Mouse (Mus musculus): ENCODE data around the gene Tradd. TPM values are rescaled to one million over a fixed set of nuclear protein-coding genes. Genes with fewer than 3 reads are reported as not detected.
A peak's percentile ranks its signal among the peaks of the same experiment; 100 is the strongest.

Tradd gene
- polyA plus RNA-seq, 1 experiment: 2.4 TPM

DNA sequence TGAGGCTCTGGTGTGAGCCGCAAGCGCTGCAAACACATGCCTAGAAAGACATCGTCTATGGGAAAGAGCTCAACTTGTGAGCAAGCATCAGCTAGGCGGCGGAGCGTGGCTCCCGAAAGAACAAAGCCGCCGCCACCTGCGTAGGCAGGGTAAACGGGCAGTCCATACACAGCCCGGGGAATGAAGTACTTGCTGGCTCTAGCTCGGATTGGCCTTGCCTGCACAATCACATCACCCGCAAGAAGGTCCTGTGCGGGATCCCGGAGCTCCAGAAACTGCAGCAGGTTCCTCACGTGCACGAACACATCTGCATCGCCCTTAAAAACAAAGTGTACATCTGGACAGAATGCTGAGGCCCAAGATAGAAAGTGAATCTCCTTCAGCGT lies 10.7 kb downstream of the Tradd start:
- Histone ChIP-seq H3K4me3 (ENCODE audit: control insufficient read depth, low read depth, low read length) (peak overlapping the region; percentile 79), H3K36me3 (ENCODE audit: control insufficient read depth, insufficient read depth, low read length) (peaks cover 3% of the 10 kb centered on the region; the same call in 1 of the 2 replicates), H3K4me1 (ENCODE audit: control insufficient read depth, insufficient read depth, low read length) (peaks cover 24% of the 10 kb centered on the region), H3K27me3 (ENCODE audit: control insufficient read depth, insufficient read depth, low read length) (no peaks in the 10 kb centered on the region), H3K27ac (ENCODE audit: control insufficient read depth, insufficient read depth, low read depth, low read length) (0 out of 2 replicates have a peak overlapping the region, but pooled peaks have one; percentile 25)
- TF ChIP-seq CTCF (IDR thresholded peaks at IDR 0.05; ENCODE audit: control insufficient read depth, insufficient read depth, insufficient replicate concordance, low read depth, low read length) (no peak), POLR2A (IDR thresholded peaks at IDR 0.05; ENCODE audit: control insufficient read depth, low read depth, low read length) (no peak)

DNA sequence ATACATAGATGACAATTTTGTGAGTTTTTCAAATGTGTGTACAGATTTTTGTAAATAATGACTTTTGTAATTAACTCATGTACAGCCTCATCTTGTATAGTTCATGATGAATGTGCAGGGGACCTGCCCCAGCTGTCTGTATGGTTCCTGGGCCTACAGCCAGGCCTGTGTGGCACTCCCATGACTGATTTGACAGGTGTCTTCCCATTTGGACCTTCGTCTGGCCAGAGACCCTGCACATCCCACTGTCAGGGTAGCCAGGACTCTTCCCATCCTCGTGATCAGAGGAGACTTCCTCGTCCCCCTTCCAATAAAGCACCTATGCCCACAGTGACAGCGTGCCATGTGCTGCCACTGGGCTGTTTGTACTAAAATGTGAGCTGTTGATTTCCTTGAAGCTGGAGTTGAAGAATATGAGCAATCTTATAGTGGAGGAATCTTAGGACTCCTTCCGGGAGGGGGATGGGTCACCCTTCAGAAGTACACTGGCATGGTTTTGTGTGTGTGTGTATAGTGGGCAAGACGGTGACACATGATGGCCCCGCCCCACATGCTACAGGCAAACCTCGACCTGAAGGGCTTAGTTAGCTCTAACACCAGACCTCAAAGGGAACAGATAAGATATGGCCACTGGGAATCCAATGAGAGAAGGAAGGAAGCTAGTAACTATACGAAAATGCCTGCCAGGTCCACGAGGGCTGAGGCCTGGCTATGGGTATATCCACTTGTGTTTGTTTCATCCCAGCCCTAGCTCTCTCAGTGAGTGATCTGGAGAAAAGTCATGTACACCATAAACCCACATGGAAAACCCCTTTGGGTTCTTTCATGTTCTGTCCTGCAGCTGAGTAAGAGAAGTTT lies 11.5 kb downstream of the Tradd start:
- H3K4me1 ChIP-seq (ENCODE audit: control insufficient read depth, insufficient read depth, low read length): peaks cover 22% of the 10 kb centered on the region
- no peak overlapping the region for H3K4me3 ChIP-seq (ENCODE audit: control insufficient read depth, low read depth, low read length)
- H3K27ac ChIP-seq (ENCODE audit: control insufficient read depth, insufficient read depth, low read depth, low read length): no peak overlapping the region
- H3K36me3 ChIP-seq (ENCODE audit: control insufficient read depth, insufficient read depth, low read length): peaks cover 3% of the 10 kb centered on the region; the same call in 1 of the 2 replicates
- H3K27me3 ChIP-seq (ENCODE audit: control insufficient read depth, insufficient read depth, low read length): no peaks in the 10 kb centered on the region
- TF ChIP-seq CTCF (IDR thresholded peaks at IDR 0.05; ENCODE audit: control insufficient read depth, insufficient read depth, insufficient replicate concordance, low read depth, low read length) (no peak), POLR2A (IDR thresholded peaks at IDR 0.05; ENCODE audit: control insufficient read depth, low read depth, low read length) (no peak)

DNA sequence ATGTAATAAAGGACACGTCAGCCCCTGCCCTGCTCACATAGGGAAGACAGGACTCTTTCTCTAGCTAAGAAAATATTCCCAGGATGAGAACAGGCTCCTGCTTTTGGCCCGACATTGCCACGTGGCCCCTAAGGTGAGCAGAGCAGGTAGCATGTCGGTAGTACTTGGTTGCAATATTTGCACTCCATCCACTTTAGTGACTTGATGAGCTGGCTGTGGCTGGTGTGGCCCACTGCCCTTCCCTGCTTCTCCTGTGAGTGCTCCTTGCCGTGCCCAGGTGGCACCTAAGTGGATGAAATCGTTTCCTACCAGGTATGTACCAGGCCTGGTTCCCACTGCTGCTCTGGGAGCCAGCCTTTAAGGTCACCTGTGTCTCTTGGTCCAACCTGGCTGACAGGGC lies 12.5 kb downstream of the Tradd start:
- Histone ChIP-seq H3K27ac (ENCODE audit: control insufficient read depth, insufficient read depth, low read depth, low read length) (no peak overlapping the region), H3K27me3 (ENCODE audit: control insufficient read depth, insufficient read depth, low read length) (no peaks in the 10 kb centered on the region), H3K4me3 (ENCODE audit: control insufficient read depth, low read depth, low read length) (no peak overlapping the region), H3K36me3 (ENCODE audit: control insufficient read depth, insufficient read depth, low read length) (peaks cover 3% of the 10 kb centered on the region; the same call in 1 of the 2 replicates), H3K4me1 (ENCODE audit: control insufficient read depth, insufficient read depth, low read length) (peaks cover 22% of the 10 kb centered on the region)
- TF ChIP-seq POLR2A (IDR thresholded peaks at IDR 0.05; ENCODE audit: control insufficient read depth, low read depth, low read length) (no peak), CTCF (IDR thresholded peaks at IDR 0.05; ENCODE audit: control insufficient read depth, insufficient read depth, insufficient replicate concordance, low read depth, low read length) (no peak)

DNA sequence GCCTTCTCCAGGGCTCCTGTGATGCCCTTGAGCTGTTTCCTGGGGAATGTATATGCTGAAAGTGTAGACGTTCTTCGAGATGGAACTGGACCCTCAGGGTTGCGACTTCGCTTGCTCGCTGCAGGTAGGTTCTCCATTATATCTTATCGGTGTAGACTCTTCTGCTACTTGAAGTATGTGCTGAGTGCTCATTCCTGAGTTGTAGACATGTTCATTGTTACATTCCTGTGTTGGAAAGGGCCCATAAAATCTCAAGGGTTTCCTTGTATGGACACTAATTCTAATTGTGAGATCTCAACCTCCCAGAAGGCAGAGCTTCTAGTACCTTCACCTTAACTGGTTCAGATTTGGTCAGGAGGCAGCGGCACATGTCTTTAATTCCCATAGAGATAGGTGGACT lies 23.4 kb downstream of the Tradd start:
- Histone ChIP-seq H3K27me3 (ENCODE audit: control insufficient read depth, insufficient read depth, low read length) (no peaks in the 10 kb centered on the region), H3K36me3 (ENCODE audit: control insufficient read depth, insufficient read depth, low read length) (peaks cover 1% of the 10 kb centered on the region; the same call in 1 of the 2 replicates), H3K4me1 (ENCODE audit: control insufficient read depth, insufficient read depth, low read length) (no peaks in the 10 kb centered on the region), H3K4me3 (ENCODE audit: control insufficient read depth, low read depth, low read length) (no peak overlapping the region), H3K27ac (ENCODE audit: control insufficient read depth, insufficient read depth, low read depth, low read length) (no peak overlapping the region)
- no peak for TF ChIP-seq CTCF (IDR thresholded peaks at IDR 0.05; ENCODE audit: control insufficient read depth, insufficient read depth, insufficient replicate concordance, low read depth, low read length)
- no peak for TF ChIP-seq POLR2A (IDR thresholded peaks at IDR 0.05; ENCODE audit: control insufficient read depth, low read depth, low read length)

DNA sequence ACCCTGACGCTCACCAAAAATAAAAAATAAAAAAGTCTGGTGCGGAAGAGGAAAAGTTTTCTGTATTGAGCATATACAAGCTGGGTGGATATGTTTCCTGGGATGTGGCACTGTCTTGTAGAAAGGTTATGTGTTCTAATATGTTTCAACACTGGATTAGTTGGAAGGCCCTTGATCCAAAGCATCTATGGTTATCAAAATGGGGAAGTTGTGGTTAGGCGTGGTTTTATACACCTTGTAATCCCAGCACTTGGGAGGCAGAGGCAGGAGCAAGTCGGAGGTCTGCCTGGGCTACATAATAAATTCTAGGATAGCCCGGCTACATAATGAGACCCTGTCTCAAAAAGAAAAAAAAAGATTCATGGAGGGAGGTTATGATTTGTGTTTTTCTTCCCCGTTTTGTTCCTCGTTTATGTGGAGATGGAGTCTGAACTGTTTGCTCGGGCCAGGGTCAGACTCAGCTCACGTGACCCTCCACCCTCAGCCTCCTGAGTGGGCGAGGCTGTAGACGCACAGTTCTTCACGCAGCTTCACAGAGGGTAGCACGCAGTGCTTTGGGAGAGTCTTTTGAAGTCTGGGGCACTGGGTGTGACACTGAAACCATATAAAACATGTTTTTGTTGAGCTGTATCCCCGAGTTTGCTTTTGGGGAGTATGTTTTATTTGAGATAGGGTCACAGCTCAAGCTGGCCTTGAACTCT lies 26.8 kb downstream of the Tradd start:
- Histone ChIP-seq H3K27me3 (ENCODE audit: control insufficient read depth, insufficient read depth, low read length) (no peaks in the 10 kb centered on the region), H3K4me3 (ENCODE audit: control insufficient read depth, low read depth, low read length) (no peak overlapping the region), H3K36me3 (ENCODE audit: control insufficient read depth, insufficient read depth, low read length) (peaks cover 3% of the 10 kb centered on the region), H3K4me1 (ENCODE audit: control insufficient read depth, insufficient read depth, low read length) (no peaks in the 10 kb centered on the region), H3K27ac (ENCODE audit: control insufficient read depth, insufficient read depth, low read depth, low read length) (no peak overlapping the region)
- TF ChIP-seq POLR2A (IDR thresholded peaks at IDR 0.05; ENCODE audit: control insufficient read depth, low read depth, low read length) (no peak), CTCF (IDR thresholded peaks at IDR 0.05; ENCODE audit: control insufficient read depth, insufficient read depth, insufficient replicate concordance, low read depth, low read length) (no peak)

DNA sequence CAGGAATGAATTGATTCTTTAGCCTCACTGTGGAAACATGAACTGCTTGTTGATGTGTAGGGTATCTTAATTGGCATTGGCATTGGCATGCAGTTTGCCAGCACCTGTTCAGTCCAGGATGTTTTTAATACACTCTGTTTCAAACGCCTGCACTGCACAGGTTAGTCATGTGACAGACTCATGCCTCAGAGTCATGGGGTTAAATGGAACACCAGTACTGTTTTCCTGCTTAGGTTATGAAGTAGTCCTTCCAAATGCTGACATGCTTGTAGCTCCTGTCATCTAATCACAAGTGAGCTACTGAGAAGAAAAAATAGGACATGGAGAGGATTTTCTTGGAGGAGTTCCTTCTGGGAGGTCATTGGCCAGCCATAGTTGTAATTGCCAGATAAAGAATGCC lies 29.2 kb downstream of the Tradd start:
- H3K27me3 ChIP-seq (ENCODE audit: control insufficient read depth, insufficient read depth, low read length): no peaks in the 10 kb centered on the region
- H3K4me3 ChIP-seq (ENCODE audit: control insufficient read depth, low read depth, low read length): no peak overlapping the region
- peaks cover 3% of the 10 kb centered on the region for H3K36me3 ChIP-seq (ENCODE audit: control insufficient read depth, insufficient read depth, low read length)
- no peak overlapping the region for H3K27ac ChIP-seq (ENCODE audit: control insufficient read depth, insufficient read depth, low read depth, low read length)
- TF ChIP-seq CTCF (IDR thresholded peaks at IDR 0.05; ENCODE audit: control insufficient read depth, insufficient read depth, insufficient replicate concordance, low read depth, low read length) (no peak), POLR2A (IDR thresholded peaks at IDR 0.05; ENCODE audit: control insufficient read depth, low read depth, low read length) (no peak)
- H3K4me1 ChIP-seq (ENCODE audit: control insufficient read depth, insufficient read depth, low read length): no peaks in the 10 kb centered on the region

Data from testis, adult 2 months (tissue).